Mouse (Mus musculus) neutrophil, adult 5-6 weeks (primary cell): ENCODE results near the gene Phactr2. TPM values are rescaled to one million over a fixed set of nuclear protein-coding genes. Genes with fewer than 3 reads are reported as not detected.

ENCODE experiments used
- ATAC-seq: fragments of 151-379, 151-347 bp; 2 replicates; pipeline ENCODE4 v1.8.0; 2017; ENCODE audit warnings: mild to moderate bottlenecking, moderate TSS enrichment; ENCODE audit not compliant: insufficient number of reproducible peaks, poor library complexity, low FRiP score, severe bottlenecking; ENCODE audit errors: extremely low read depth
- total RNA-seq: library from RNA; stranded (forward); fragments of 200-1000 nt; gene quantifications from 2 replicates; pipeline ENCODE4 v1.2.3, GENCODE M21; 2017

The Phactr2 gene
- total RNA-seq, 1 experiment from 2014 or later: 16.3 TPM

DNA sequence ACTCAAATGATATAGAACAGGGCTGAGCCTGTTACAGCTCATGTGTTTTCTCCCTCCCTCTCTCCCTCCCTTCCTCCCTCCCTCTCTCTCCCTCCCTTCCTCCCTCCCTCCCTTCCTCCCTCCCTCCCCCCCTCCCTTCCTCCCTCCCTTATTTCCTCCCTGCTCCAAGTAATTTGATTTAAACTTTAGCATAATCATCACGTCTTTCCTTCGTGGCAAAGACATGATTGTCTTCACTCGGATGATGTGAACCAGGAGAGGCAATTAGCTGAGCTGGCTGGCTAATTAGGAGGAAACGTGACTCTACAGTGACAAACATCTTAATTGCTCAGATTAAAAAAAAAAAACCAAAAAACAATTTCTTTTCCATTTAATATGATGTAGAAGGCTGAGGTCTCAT is 55.0 kb downstream of the Phactr2 start:
- no peak for ATAC-seq

- ATAC-seq: no peak
Measured at GRCm38 (mm10) chr10:13415489-13416104, 58.6 kb downstream of the Phactr2 start.

- no peak for ATAC-seq
Measured at GRCm38 (mm10) chr10:13412202-13412923, 61.8 kb downstream of the Phactr2 start.

GRCm38 (mm10) chr10:13411056-13411455 is 63.2 kb downstream of the Phactr2 start:
- ATAC-seq: no peak

DNA sequence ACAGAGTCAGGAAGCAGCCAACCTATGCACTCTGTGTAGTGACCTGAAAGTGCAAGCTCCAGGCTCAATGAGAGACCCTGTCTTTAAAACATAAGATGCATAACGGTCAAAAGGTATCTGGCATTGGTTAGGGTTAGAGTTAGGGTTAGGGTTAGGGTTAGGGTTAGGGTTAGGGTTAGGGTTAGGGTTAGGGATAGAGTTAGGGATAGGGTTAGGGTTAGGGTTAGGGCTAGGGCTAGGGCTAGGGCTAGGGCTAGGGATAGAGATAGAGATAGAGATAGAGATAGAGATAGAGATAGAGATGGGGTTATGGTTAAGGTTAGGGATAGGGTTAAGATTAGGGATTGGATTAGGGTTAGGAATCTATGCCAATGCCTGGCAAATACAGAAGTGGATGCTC is 72.2 kb downstream of the Phactr2 start:
- ATAC-seq: 0 out of 2 replicates have a peak, but pooled peaks have one; percentile 16

GRCm38 (mm10) chr10:13395753-13396152 is 78.5 kb downstream of the Phactr2 start:
- ATAC-seq: no peak

DNA sequence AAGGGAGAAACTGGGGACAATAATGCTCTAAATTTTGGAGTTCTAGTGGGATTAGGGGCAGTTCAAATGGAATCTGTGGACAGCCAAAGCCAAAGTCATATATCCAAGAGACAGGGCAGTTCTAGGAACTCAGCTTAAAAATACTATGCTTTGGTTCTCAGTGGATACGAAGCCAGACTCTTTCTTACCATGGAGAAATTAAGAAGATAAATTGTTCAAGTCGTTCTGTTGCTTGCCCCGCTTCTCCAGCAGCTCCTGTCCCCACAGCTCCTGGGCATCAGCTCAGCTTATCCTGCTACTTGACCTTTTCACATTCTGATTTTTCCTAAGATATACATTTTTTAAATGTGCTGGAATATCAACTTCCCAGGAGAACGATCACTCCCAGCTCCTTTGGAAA is 80.2 kb downstream of the Phactr2 start:
- no peak for ATAC-seq

GRCm38 (mm10) chr10:13388116-13388922 is 85.9 kb downstream of the Phactr2 start:
- ATAC-seq: no peak

GRCm38 (mm10) chr10:13384866-13385265 is 89.3 kb downstream of the Phactr2 start:
- ATAC-seq: no peak

DNA sequence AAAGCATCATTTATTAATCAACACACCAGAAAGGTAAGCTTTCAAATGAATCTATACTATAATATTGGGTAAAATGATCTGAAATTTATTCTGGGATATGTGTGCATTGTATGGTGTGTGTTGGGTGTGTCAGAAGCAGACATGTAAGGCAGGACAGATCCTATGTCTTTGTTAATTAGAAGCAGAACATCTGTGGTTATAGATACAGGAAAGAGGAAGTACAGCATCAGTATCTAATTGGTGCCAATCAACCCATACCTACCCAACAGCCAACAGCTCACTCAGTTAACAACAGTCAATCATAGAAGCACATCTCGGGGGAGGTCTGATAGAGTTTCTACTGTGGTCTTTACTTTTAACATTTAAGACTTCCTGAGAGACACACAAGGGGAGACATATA is 96.3 kb downstream of the Phactr2 start:
- ATAC-seq: no peak

DNA sequence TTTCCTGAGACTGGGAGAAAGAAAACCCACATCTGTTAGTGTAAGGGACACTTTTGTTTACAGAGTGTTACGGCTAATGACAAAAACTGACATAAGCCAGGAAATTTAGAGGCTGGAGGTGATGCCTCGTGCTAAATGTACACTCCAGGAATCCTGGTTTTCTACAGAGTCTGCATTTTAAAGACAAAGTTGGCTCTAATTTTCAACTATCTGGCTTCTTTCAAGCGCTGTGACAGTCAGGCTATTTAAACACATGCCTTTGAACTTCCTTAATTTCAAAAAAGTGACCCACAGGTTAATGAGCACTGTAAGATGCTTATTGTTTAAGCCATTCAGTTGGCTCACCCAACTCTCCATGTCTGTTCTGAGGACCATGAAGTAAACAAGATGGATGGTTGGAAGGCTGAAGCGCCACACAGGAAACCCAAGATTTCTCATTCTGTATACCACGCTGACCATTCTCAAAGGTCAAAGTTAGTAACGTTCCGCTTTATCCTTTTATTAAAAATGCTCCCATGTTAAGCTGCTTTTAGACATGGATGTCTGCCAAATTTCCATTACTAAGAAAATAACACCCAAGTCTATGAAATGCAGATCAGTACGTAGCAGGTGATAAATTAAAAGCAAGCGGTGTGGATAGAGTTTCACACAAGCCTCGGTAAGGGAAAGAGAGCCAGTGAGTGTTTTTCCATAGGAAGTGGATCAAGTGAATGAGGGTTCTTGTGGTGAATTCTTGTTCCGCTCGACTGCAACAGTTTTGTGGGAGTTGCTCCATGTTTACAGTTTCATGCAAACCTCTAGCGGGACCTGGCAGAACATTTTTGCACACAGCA is 97.6 kb downstream of the Phactr2 start:
- no peak for ATAC-seq

- no peak for ATAC-seq
Measured at GRCm38 (mm10) chr10:13375820-13376219, 98.4 kb downstream of the Phactr2 start.

- no peak for ATAC-seq
Measured at GRCm38 (mm10) chr10:13369581-13370375, 104.4 kb downstream of the Phactr2 start.

DNA sequence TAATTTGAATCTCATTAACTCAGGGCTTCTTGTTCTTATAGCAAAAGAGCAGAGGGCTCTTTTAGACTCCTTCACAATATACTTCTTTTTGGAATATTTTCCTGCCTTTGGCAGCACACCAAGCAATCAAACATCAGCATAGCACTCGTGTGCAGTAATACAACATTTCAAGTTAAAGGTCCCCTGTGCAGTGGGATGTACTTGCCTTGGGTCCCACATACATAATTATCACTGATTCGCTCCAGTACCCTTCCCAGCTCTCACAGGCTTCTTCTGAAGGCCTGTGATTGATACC is 110.0 kb downstream of the Phactr2 start:
- no peak for ATAC-seq

DNA sequence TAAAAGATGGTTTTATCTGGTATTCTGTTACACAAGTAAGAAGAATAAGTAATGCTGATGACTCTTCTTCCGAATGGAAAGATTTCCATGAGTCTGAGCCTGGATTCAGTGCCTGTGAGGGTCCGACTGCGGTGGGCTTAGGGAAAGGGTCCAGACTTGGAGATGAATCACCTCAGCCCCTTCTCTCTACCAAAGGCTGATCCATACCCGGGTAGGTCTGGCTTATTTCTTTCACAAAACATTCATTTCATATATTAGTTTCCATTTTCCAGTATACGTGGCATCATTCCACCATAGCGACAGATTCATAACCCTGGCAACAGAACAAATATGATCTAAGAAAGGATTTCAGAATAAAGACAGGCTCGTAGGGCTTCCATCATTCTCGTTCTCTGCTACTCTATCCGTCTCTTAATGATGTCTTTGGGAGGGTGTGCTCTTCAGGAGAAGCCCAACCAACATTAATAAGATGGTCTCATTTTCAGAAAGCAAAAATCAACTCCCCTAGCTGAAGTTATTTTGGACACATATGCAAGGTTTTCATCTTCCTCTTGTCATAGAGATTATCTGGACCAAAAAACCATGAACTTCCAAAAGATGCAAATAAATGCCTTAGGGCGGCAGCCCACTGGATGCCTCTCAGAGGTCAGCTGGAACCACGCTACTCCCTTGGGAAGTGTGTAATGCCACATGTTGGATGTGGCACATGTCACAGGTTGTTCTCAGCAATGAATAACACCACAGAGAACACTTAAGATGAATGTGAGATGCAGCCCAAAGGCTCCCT is 110.5 kb downstream of the Phactr2 start:
- no peak for ATAC-seq

DNA sequence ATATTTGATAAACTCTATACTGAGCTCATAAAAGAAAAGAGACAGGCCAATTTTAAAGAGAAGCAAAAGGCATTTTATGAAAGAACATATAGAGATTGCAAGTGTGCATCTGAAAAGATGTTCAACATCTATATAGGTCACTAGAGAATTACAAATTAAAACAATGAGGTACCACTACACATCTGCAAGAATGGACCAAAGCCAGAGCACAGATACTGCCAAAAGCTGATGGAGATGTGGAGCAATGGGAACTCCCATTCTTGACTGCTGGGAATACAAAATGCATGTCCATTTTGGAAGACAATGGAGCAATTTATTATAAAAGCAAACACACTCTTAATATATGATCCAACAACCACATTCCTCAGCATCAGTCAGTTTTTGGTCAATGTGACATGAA is 113.3 kb downstream of the Phactr2 start:
- ATAC-seq: no peak

DNA sequence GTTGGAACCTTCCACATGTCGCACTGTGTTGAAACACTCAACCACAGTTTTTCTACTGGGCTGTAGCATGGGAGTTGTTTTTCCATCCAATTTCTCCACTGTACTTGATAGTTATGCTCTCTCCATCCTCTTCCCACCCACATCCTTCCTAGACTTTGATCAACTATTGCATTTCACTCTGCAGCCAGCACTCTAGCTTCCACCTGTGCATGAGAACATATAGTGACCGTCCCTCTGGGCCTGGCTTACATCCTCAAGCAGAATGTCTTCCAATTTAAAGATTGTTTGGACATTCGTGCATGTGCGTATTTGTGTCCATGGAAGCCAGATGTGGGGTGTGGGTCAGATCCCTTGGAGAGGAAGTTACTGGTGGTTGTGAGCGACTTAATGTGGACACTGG is 114.4 kb downstream of the Phactr2 start:
- ATAC-seq: no peak

GRCm38 (mm10) chr10:13358679-13359078 is 115.5 kb downstream of the Phactr2 start:
- ATAC-seq: no peak
